Mouse (Mus musculus) gastrocnemius, adult 8-10 months (tissue): ENCODE results near the gene Marc1. TPM values are rescaled to one million over a fixed set of nuclear protein-coding genes. Genes with fewer than 3 reads are reported as not detected.

Experiments
- DNase-seq, 2 experiments: peaks; one replicate each; pipeline ENCODE4 v3.0.0; 2022; ENCODE audit warnings: low spot score in 2 of 2
- total RNA-seq, 4 experiments: library from RNA; stranded (reverse); gene quantifications; 2 replicates each; pipeline ENCODE4 v1.2.4; 2022

Marc1 gene
- total RNA-seq: under 1 TPM in 2 of 4 experiments, not detected in 2; 0.27 to 0.62 TPM

- no peak for DNase-seq
These were observed at the start of gene Marc1 for GRCm38 (mm10) chr1:184810780-184811575. TSS of gene Marc1 (minus strand) at chr1:184811313.

DNA sequence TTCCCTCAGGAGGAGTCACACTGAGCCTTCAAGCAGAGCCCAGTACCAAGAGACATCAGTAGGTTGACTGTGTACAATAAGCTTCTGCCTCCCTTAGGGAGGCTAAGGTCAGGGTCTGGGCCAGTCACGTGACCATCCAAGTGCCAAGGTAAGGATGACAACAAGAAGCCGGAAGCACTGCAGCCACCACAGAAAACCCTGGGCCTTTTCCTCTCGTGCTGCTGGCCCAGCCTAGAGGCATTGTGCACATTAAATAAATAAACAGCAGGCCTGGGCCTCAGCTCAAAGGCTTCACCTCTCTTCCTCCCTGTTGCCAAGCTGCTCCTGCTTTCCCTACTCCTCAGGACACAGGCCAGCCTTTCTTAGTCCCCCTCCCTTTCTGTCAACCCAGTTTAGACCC, 49.2 kb upstream of the Marc1 start:
- no peak for DNase-seq

GRCm38 (mm10) chr1:184858253-184858652, 47.1 kb upstream of the Marc1 start:
- DNase-seq: no peak

GRCm38 (mm10) chr1:184857216-184857615, 46.1 kb upstream of the Marc1 start:
- no peak for DNase-seq

DNA sequence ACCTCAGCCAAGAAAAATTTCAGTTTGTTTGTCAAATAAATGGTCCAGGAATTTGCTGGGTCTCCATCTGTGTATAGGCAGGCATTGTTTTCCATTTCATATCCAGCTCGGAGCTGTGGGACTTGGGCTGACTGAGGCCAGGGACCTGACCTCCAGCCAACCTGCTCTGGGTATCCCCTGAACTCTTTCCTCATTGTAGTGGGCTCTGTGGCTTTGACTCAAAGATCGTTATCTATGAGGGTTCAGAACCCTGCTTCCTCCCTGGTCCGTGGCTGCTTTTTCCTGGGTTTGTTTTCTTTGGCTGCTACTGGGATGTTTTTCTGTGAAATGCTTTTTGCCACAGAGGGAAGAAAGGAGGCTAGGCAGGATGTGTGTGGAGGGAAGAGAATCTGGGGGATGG, 42.8 kb upstream of the Marc1 start:
- DNase-seq: no peak

- peak; percentile 32 to 50 for DNase-seq
These were observed 42.2 kb upstream of the Marc1 start for GRCm38 (mm10) chr1:184853339-184853738.

DNA sequence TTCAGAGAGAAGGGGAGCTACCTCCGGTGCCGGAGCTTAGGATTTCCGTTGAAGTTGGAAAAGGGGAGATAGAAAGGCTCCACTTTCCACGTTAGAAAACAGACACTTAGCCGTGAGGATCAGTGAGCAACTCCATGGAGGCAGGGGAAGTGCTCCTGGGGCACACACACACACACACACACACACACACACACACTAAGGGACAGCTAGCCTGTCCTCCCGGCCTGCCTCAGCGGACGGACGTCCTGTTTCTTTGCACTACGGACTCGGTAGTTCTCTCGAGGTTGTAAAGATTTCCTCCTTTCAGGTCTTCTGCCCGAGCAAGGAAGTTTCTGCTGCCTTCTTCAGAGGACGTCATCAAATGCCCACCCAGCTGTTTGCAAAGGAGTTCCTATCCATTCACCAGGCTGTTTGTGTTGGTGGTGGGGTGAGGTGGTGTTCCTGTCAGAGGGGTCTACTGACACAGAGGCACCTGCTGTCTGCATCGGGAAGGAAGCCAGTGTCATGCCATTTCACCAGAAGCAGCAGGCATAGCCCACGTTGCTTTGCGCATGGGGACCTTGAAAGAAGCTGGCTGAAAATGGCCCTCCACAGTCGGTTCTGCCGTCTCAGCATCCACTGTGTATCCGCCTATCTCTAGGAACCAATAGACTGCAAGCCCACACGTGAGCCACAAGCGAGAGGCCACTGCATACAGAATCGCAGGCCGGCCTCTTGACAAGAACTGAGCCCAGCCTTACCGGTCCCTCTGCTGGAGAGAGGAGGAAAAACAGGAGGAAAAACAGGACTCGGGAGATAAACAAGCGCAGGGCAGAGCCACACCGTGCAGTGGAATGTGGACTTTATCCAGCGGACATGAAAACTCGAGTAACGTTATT, 40.9 kb upstream of the Marc1 start:
- DNase-seq: peak; percentile 75 to 76

DNA sequence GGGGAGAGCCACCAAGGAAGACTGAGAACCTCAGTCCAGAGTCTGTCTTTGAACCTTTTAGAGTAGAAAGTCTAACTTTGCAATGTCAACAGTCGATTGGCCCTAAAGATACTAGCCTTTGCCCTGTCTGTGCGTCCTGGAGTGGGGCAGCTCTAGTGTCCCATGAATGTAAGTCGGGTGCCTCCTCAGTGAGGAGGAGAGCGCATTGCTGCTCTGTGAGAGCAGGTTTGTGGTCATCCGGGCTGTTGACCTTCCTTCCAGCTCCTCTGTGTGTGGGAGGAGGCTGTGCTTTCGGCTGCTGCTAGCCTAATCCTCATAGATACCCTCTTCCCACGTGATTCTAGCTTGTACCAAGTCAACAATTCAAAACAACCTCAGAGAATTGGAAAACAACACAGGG, 40.1 kb upstream of the Marc1 start:
- no peak for DNase-seq

- DNase-seq: no peak
These were observed 35.9 kb upstream of the Marc1 start for GRCm38 (mm10) chr1:184846973-184847372.

- no peak for DNase-seq
These were observed 35.1 kb upstream of the Marc1 start, which contains the start of gene Marc2 for GRCm38 (mm10) chr1:184846092-184846750. TSS of gene Marc2 (minus strand) at chr1:184846451.

GRCm38 (mm10) chr1:184845111-184846071, 34.3 kb upstream of the Marc1 start:
- peak; percentile 84 to 89 for DNase-seq

DNA sequence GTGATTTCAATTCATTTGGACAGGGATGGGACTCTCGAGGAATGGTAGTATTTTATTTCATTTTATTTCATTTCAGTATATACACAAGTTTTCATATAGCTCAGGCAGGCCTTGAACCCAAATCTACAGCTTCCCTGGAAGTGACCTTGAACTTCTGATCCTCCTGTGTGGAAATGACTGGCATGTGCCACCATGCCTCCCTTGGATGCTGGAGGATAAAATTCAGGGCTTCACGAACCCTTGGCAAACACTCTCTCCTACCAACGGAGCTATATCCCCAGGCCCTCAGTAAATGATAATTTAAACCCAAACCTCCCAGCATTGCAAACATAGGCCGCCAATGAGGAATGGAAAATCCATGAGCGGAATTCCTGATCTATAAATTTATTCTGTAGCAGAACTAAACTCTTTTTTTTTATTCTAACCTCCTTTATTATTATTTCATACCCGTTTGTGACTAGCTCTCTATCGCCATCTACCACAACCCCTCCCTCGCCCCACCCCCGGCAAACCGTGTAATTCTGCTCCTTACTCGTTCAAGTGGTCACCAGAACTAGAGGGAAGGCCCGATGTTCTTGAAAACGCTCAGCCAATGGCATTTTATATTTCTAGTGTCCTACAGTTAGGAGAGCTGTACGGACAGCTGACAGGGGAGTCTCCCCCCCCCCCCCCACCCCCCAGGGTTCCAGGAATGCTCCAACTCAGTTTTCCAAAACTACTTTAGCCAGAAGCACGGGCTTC, 33.4 kb upstream of the Marc1 start:
- no peak for DNase-seq

GRCm38 (mm10) chr1:184837649-184838048, 26.5 kb upstream of the Marc1 start:
- DNase-seq: no peak

DNA sequence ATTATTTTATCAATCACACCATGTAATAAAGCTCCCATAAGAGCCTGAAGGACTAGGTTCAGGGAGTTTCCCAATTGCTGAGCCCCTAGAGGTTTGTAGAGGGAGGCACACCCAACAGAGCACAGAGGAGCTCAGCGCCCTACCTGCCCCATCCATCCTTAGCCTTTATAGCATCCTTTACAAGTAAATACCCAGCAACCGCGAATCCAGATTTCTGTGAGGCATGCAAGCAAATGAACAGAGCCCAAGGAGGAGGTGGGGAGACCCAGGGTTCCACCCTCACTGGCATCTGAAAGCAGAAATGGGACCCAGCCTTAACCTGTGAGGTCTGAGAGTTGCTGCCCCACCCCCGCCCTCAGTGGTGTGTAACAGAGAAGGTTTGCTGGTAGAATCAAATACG, 25.2 kb upstream of the Marc1 start:
- no peak for DNase-seq

- DNase-seq: no peak
These were observed 22.4 kb upstream of the Marc1 start for GRCm38 (mm10) chr1:184833499-184833898.

DNA sequence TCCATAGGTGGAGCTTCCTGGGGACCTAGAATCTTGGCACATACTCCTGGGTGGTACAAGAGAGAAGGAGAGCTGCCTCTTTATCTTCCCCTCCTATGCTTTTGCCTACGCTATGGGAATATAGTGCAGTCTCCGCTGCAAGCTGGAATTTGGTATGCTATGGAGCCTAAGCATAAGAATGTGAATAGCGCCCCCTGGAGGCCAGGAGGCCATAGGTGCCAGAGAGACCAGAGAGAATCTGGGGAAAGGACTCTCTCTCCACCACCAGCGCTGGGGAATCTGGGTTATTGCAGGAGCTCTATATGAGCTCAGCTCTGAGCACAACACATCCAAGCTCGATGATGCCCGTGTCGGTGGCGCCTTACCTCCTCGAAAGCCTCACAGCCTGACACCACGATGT, 21.1 kb upstream of the Marc1 start:
- no peak for DNase-seq

- no peak for DNase-seq
These were observed 18.8 kb upstream of the Marc1 start for GRCm38 (mm10) chr1:184829897-184830296.

DNA sequence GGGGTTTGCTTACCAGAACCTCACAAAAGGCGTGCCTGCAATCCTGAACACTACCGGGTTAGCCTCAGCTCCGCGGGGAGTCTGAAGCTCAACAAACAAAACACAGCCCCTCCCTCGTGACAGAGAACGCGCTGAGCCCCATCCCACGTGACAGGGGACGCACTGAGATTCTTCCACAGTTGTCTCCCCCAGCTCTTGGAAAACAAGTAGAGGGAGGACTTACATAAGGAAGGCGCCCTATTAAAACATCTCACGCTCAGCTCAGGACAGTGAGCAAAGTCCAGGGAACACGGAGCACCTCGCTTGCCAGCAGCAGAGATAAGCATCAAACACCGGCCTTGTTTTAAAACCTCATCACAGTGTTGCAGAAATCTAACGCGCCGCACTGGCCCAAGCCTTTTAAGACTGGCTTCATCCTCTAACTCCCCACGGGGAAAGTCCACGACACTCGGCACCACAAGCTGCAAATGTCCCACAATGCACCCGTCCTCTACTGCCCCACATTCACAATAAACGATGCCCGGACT, 16.1 kb upstream of the Marc1 start:
- DNase-seq: no peak

- no peak for DNase-seq
These were observed 14.0 kb upstream of the Marc1 start for GRCm38 (mm10) chr1:184825093-184825492.

DNA sequence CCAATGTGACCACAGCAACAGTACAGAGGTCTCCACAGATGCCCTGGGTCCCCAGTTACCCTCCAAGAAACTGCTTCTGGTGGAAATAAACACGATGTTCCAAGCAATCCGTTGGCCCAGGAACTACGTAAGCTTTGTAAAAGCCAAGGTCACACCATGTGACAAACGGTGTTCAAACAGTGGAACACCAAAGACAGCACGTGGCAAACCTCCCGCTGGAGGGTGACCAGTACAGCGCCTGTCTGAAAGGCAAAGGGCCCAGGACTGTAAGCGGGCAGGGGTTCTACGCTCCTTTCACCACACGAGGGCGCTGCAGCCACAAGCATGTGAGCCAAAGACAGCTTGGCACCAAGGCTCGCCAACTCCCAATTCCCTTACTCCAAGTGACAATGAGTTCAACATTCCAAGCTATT, 13.3 kb upstream of the Marc1 start:
- peak; percentile 83 to 84 for DNase-seq
